Mouse (Mus musculus): ENCODE measurements around the gene Gnmt. TPM values are rescaled to one million over a fixed set of nuclear protein-coding genes. Genes with fewer than 3 reads are reported as not detected.

The Gnmt gene
- total and polyA plus RNA-seq, 3 experiments = 0.13 to 0.71 (median 0.38) TPM

DNA sequence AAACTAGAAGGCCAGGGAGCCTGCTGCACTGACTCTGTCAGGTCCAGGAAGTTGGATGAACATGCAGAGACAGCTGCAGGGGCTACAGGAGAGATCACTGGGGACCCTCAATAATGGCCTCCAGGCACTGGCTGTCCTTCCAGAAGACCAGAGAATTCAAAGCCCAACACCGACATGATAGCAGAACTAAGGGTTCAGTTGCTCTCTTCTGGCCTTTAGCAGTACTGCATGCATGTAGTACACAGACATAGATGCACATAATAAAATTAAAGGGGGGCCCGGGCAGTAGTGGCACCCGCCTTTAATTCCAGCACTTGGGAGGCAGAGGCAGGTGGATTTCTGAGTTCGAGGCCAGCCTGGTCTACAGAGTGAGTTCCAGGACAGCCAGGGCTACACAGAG, 42.1 kb upstream of the Gnmt start:
- DNase-seq (ENCODE audit: extremely low read depth) = no peak
- H3K79me2 ChIP-seq (replicated peaks; ENCODE audit: control insufficient read depth, extremely low read depth, insufficient read depth, poor library complexity, severe bottlenecking) = no peaks in the 10 kb centered on the region; the same call in 1 of the 2 replicates
- no peaks in the 10 kb centered on the region for H3K9me3 ChIP-seq (replicated peaks; ENCODE audit: low read length)
- in situ Hi-C loops (cut with MboI; ENCODE audit: low pct_ligation_motif_present, low pct_unique_long_range_greater_than_20kb, low sequenced_read_pairs) (loop anchor here (5.0 kb wide), 2 partner anchors 34 to 119 kb away; partner anchors contain the start of gene Cul7), dilution Hi-C loops (cut with MboI; ENCODE audit: extremely low pct_ligation_motif_present, extremely low pct_unique_long_range_greater_than_20kb, low sequenced_read_pairs) (no loop called here)
- no peak overlapping the region for H3K9ac ChIP-seq (ENCODE audit: insufficient read depth, low read depth)
- H3K4me1 ChIP-seq (ENCODE audit: control insufficient read depth in 1 of 2, insufficient read depth in 2 of 2) = peaks cover 8 to 28% of the 10 kb centered on the region in 2 experiments
- no peak overlapping the region for H3K27ac ChIP-seq (ENCODE audit: insufficient read depth, low read depth)
- no peak overlapping the region for H3K4me3 ChIP-seq (replicated peaks in 1 of 3; ENCODE audit: low read depth in 2 of 3, low read length in 2 of 3, poor library complexity in 1 of 3)
- H3K27me3 ChIP-seq (replicated peaks) = no peaks in the 10 kb centered on the region
- no peak for TF ChIP-seq MAZ (IDR thresholded peaks at IDR 0.05; ENCODE audit: low read depth, low read length)
- no peak for TF ChIP-seq E2F4 (IDR thresholded peaks at IDR 0.05; ENCODE audit: insufficient replicate concordance, low read depth, low read length)
- no peak for TF ChIP-seq ZNF384 (IDR thresholded peaks at IDR 0.05; ENCODE audit: low read depth, low read length)
- peak; percentile 15 to 71; a peak in 2 of 4 replicates for TF ChIP-seq CTCF (conservative IDR thresholded peaks at IDR 0.05 in 1 of 2, IDR thresholded peaks at IDR 0.05 in 1 of 2; ENCODE audit: low read depth in 2 of 2, low read length in 2 of 2)
- peak; percentile 13; the same call in 1 of the 2 replicates for TF ChIP-seq BHLHE40 (IDR thresholded peaks at IDR 0.05; ENCODE audit: low read depth, low read length)
- TF ChIP-seq RAD21 (IDR thresholded peaks at IDR 0.05; ENCODE audit: low read depth, low read length) = peak; percentile 69
- TF ChIP-seq POLR2AphosphoS2 (IDR thresholded peaks at IDR 0.05; ENCODE audit: low read depth, low read length) = no peak
- TF ChIP-seq POLR2A (IDR thresholded peaks at IDR 0.05; ENCODE audit: low read depth, low read length) = no peak
- no peak for TF ChIP-seq GABPA (IDR thresholded peaks at IDR 0.05; ENCODE audit: insufficient replicate concordance, low read depth, low read length)
- no peak for TF ChIP-seq CHD2 (IDR thresholded peaks at IDR 0.05; ENCODE audit: low read length)
- no peak for TF ChIP-seq MAX (IDR thresholded peaks at IDR 0.05; ENCODE audit: low read length)
- TF ChIP-seq EP300 (IDR thresholded peaks at IDR 0.05; ENCODE audit: low read length) = no peak
- no peak for TF ChIP-seq PAX5 (IDR thresholded peaks at IDR 0.05; ENCODE audit: low read length)
- TF ChIP-seq ZKSCAN1 (IDR thresholded peaks at IDR 0.05; ENCODE audit: borderline replicate concordance, low read depth, low read length) = no peak
- TF ChIP-seq IRF4 (IDR thresholded peaks at IDR 0.05; ENCODE audit: low read depth, low read length) = no peak
- peak; percentile 77 for TF ChIP-seq SMC3 (IDR thresholded peaks at IDR 0.05; ENCODE audit: low read depth, low read length)
- peaks cover 14 to 21% of the 10 kb centered on the region in 2 experiments for H3K36me3 ChIP-seq (replicated peaks in 1 of 2; ENCODE audit: control insufficient read depth in 1 of 2, insufficient read depth in 1 of 2, low read length in 1 of 2)
- H3K4me2 ChIP-seq (ENCODE audit: insufficient read depth, low read depth, poor library complexity, severe bottlenecking) = no peak overlapping the region

DNA sequence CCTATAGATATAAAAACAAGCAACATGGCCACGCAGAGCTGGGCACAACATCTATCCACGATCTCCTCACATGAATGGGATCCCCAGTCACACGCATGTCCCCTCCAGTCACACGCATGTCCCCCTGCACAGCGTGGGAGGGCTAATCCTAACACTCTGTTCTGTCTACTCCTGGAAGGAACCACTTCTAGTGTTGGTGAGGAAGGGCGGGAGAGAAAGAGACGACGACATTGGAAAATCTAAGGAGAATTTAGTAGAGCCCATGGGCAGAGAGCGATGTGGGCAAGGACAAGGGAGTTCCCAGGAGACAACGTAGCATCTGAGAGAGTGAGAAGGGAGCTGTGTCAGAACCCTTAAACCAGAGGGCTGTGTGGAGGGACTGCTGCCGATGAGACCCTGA, 41.6 kb upstream of the Gnmt start:
- TF ChIP-seq ZC3H11A (IDR thresholded peaks at IDR 0.05; ENCODE audit: low read depth, low read length) = no peak
- TF ChIP-seq POLR2AphosphoS2 (IDR thresholded peaks at IDR 0.05; ENCODE audit: low read depth, low read length) = no peak
- no peak for TF ChIP-seq ZMIZ1 (IDR thresholded peaks at IDR 0.05; ENCODE audit: low read depth, low read length)
- TF ChIP-seq MXI1 (IDR thresholded peaks at IDR 0.05; ENCODE audit: low read depth, low read length) = no peak
- TF ChIP-seq E2F4 (IDR thresholded peaks at IDR 0.05; ENCODE audit: insufficient replicate concordance, low read depth, low read length) = no peak
- TF ChIP-seq USF2 (conservative IDR thresholded peaks at IDR 0.05; ENCODE audit: low read depth, low read length) = no peak
- Histone ChIP-seq H3K4me2 (ENCODE audit: insufficient read depth, low read depth, poor library complexity, severe bottlenecking) (no peak overlapping the region), H3K9me3 (replicated peaks; ENCODE audit: low read length) (no peaks in the 10 kb centered on the region), H3K4me3 (replicated peaks in 1 of 3; ENCODE audit: low read depth in 2 of 3, low read length in 2 of 3, poor library complexity in 1 of 3) (no peak overlapping the region), H3K36me3 (replicated peaks in 1 of 2; ENCODE audit: control insufficient read depth in 1 of 2, insufficient read depth in 1 of 2, low read length in 1 of 2) (peaks cover 9 to 16% of the 10 kb centered on the region in 2 experiments), H3K79me2 (replicated peaks; ENCODE audit: control insufficient read depth, extremely low read depth, insufficient read depth, poor library complexity, severe bottlenecking) (no peaks in the 10 kb centered on the region; the same call in 1 of the 2 replicates), H3K27me3 (replicated peaks) (no peaks in the 10 kb centered on the region), H3K27ac (ENCODE audit: insufficient read depth, low read depth) (no peak overlapping the region), H3K9ac (ENCODE audit: insufficient read depth, low read depth) (no peak overlapping the region), H3K4me1 (ENCODE audit: control insufficient read depth in 1 of 2, insufficient read depth in 2 of 2) (peaks cover 8 to 28% of the 10 kb centered on the region in 2 experiments)
- dilution Hi-C loops (cut with MboI; ENCODE audit: extremely low pct_ligation_motif_present, extremely low pct_unique_long_range_greater_than_20kb, low sequenced_read_pairs) = no loop called here
- in situ Hi-C loops (cut with MboI; ENCODE audit: low pct_ligation_motif_present, low pct_unique_long_range_greater_than_20kb, low sequenced_read_pairs) = loop anchor here (5.0 kb wide), 2 partner anchors 33 to 118 kb away; partner anchors contain the start of gene Cul7
- no peak for DNase-seq (ENCODE audit: extremely low read depth)

All from CH12.LX (cell line).